Comparison of ENCODE assay signal across 8 mouse cellular contexts in the genomic region with DNA sequence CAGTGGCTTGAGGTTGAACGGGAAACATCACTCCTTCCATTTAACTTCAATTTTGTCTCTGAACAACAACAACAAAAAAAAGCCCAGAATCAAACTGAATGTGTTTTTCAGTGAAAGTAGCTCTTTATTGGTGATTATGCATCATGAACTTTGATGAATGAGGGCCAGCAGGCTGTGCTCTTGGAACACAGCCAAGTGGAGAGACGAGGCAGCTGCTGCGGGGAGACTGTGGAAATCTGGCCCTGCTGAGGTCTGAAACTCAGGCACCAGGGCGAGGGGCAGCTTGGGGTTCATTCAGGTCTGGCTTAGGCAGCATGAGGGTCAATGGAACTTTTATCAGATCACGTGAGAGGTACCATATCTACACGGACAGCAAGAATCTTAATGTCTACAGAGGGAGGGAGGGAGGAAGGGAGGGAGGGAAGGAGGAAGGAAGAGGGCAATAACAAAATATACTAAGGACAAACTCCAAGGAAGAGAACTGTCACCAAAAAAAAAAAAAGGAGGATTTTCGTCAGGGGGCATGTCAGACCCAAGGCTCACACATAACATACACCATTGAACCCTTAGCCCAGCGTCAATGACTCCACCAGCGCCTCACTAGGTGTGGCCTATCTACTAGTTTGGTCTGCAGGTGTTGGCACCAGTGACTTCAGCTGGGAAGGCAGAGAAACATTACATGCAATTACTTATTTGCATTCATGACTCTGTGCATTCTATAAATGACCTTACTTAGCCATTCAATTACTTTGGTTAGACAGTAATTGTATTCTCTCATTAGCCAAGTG.
A peak's percentile ranks its signal among the peaks of the same experiment; 100 is the strongest.
DNase-seq lines count a peak whose midpoint lies in the region; ATAC-seq lines count a peak whose summit lies in the region.

No protein-coding gene starts in this region.

- no peaks in the 10 kb centered on the region for H3K36me3 ChIP-seq in intestine, embryonic 15.5 days

- no peak overlapping the region for H3K4me3 ChIP-seq in intestine, embryonic 15.5 days (replicated peaks)

- no peaks in the 10 kb centered on the region for H3K27me3 ChIP-seq in intestine, embryonic 15.5 days (replicated peaks)

- WGBS in intestine, embryonic 15.5 days = 33% methylated on average over 9 of the region's 9 CpGs

- H3K4me1 ChIP-seq in intestine, embryonic 15.5 days (replicated peaks) = peaks cover 12% of the 10 kb centered on the region; the same call in 1 of the 2 replicates

- H3K27ac ChIP-seq in intestine, embryonic 15.5 days = 0 out of 2 replicates have a peak overlapping the region, but pooled peaks have one; percentile 18

- no peaks in the 10 kb centered on the region for H3K9me3 ChIP-seq in intestine, embryonic 15.5 days

- no peak overlapping the region for H3K9ac ChIP-seq in intestine, embryonic 15.5 days

- ATAC-seq in intestine, embryonic 15.5 days = peak; percentile 73
- ATAC-seq in activated CD4-positive, CD25-positive, alpha-beta regulatory T cell, adult 4 months = no peak

- no peak overlapping the region for H3K4me2 ChIP-seq in intestine, embryonic 15.5 days (replicated peaks)

- peak; percentile 45 for DNase-seq in adrenal gland, postnatal 10 days
- no peak for DNase-seq in adrenal gland, postnatal 4 days (ENCODE audit: low spot score in 2 of 2)
- DNase-seq in adrenal gland, postnatal 36 days = peak; percentile 29 to 49
- peak; percentile 68 to 76 for DNase-seq in heart, adult 18-20 months
- peak; percentile 25 to 61 for DNase-seq in lung, postnatal 4 days
- DNase-seq in thymus, postnatal 25 days = no peak

Comparison
In these comparisons a context has a peak if more than half of its experiments do, and no peak if none do; other contexts are left out.
1. DNase-seq: peak in adrenal gland, postnatal 10 days (single experiment), adrenal gland, postnatal 36 days (2 of 2), heart, adult 18-20 months (2 of 2) and lung, postnatal 4 days (2 of 2); none in adrenal gland, postnatal 4 days (0 of 2) and thymus, postnatal 25 days (single experiment).